Mouse (Mus musculus) cerebellum, postnatal 4 days (tissue): ENCODE measurements around the gene Fam83g.
"Not testable (repeated sequence)": the region's sequence is repeated elsewhere in the genome, so short reads cannot be mapped to it uniquely, and the experiment has no call there.

ENCODE experiments used
- DNase-seq, 2 experiments: peaks; one replicate each; pipeline ENCODE4 v3.0.0; 2022; ENCODE audit warnings: low spot score in 2 of 2, mixed read lengths in 1 of 2

Gene Fam83g

GRCm38 (mm10) chr11:61683907-61684731, at the start of gene Fam83g:
Gene Fam83g, plus strand, starts transcription at chr11:61684091.
- no peak for DNase-seq

- DNase-seq = not testable (repeated sequence)
Observed at GRCm38 (mm10) chr11:61636309-61636708, 47.6 kb upstream of the Fam83g start.

- DNase-seq = no peak
Observed at GRCm38 (mm10) chr11:61637413-61637812, 46.5 kb upstream of the Fam83g start.

GRCm38 (mm10) chr11:61637856-61638255, 46.0 kb upstream of the Fam83g start:
- no peak for DNase-seq

GRCm38 (mm10) chr11:61638764-61639536, 44.9 kb upstream of the Fam83g start:
- no peak for DNase-seq

- no peak for DNase-seq
Observed at GRCm38 (mm10) chr11:61639601-61640177, 44.2 kb upstream of the Fam83g start.

GRCm38 (mm10) chr11:61640585-61640984, 43.3 kb upstream of the Fam83g start:
- DNase-seq = not testable (repeated sequence)

GRCm38 (mm10) chr11:61642106-61642505, 41.8 kb upstream of the Fam83g start:
- no peak for DNase-seq

GRCm38 (mm10) chr11:61643184-61643961, 40.5 kb upstream of the Fam83g start:
- DNase-seq = no peak

- no peak for DNase-seq
Observed at GRCm38 (mm10) chr11:61644576-61645326, 39.1 kb upstream of the Fam83g start.

- DNase-seq = no peak
Observed at GRCm38 (mm10) chr11:61645357-61645857, 38.5 kb upstream of the Fam83g start.

- no peak for DNase-seq
Observed at GRCm38 (mm10) chr11:61646499-61647039, 37.3 kb upstream of the Fam83g start.

- no peak for DNase-seq
Observed at GRCm38 (mm10) chr11:61647110-61647910, 36.6 kb upstream of the Fam83g start.

GRCm38 (mm10) chr11:61647956-61648748, 35.7 kb upstream of the Fam83g start:
- DNase-seq = no peak

- DNase-seq = no peak
Observed at GRCm38 (mm10) chr11:61648749-61649115, 35.2 kb upstream of the Fam83g start.

- no peak for DNase-seq
Observed at GRCm38 (mm10) chr11:61649163-61649580, 34.7 kb upstream of the Fam83g start.

- no peak for DNase-seq
Observed at GRCm38 (mm10) chr11:61649626-61650025, 34.3 kb upstream of the Fam83g start.

GRCm38 (mm10) chr11:61650470-61651265, 33.2 kb upstream of the Fam83g start:
- no peak for DNase-seq
